Mouse (Mus musculus): ENCODE results near the gene Lonp2. TPM values are rescaled to one million over a fixed set of nuclear protein-coding genes. Genes with fewer than 3 reads are reported as not detected.

The Lonp2 gene
- total RNA-seq, 2 experiments from 2014 or later, result 47.1 to 49.5 TPM

- no peak for DNase-seq (ENCODE audit: low spot score in 2 of 2)
Observed at GRCm38 (mm10) chr8:86706756-86707155, 82.9 kb downstream of the Lonp2 start.

GRCm38 (mm10) chr8:86707873-86708272, 84.0 kb downstream of the Lonp2 start:
- DNase-seq (ENCODE audit: low spot score in 2 of 2), result no peak

- no peak for DNase-seq (ENCODE audit: low spot score in 2 of 2)
Observed at GRCm38 (mm10) chr8:86712594-86712993, 88.8 kb downstream of the Lonp2 start.

- no peak for DNase-seq (ENCODE audit: low spot score in 2 of 2)
Observed at GRCm38 (mm10) chr8:86713407-86714188, 89.8 kb downstream of the Lonp2 start.

GRCm38 (mm10) chr8:86718332-86718994, 94.6 kb downstream of the Lonp2 start:
- no peak for DNase-seq (ENCODE audit: low spot score in 2 of 2)

- no peak for DNase-seq (ENCODE audit: low spot score in 2 of 2)
Observed at GRCm38 (mm10) chr8:86719368-86719767, 95.5 kb downstream of the Lonp2 start.

- DNase-seq (ENCODE audit: low spot score in 2 of 2), result no peak
Observed at GRCm38 (mm10) chr8:86720756-86721459, 97.1 kb downstream of the Lonp2 start.

- DNase-seq (ENCODE audit: low spot score in 2 of 2), result no peak
Observed at GRCm38 (mm10) chr8:86721490-86721889, 97.6 kb downstream of the Lonp2 start.

- no peak for DNase-seq (ENCODE audit: low spot score in 2 of 2)
Observed at GRCm38 (mm10) chr8:86726959-86727358, 103.1 kb downstream of the Lonp2 start.

- DNase-seq (ENCODE audit: low spot score in 2 of 2), result no peak
Observed at GRCm38 (mm10) chr8:86728224-86728950, 104.5 kb downstream of the Lonp2 start.

GRCm38 (mm10) chr8:86730303-86730702, 106.5 kb downstream of the Lonp2 start:
- DNase-seq (ENCODE audit: low spot score in 2 of 2), result no peak

GRCm38 (mm10) chr8:86730860-86731259, 107.0 kb downstream of the Lonp2 start:
- no peak for DNase-seq (ENCODE audit: low spot score in 2 of 2)

- DNase-seq (ENCODE audit: low spot score in 2 of 2), result no peak
Observed at GRCm38 (mm10) chr8:86734171-86734570, 110.3 kb downstream of the Lonp2 start.

- DNase-seq (ENCODE audit: low spot score in 2 of 2), result no peak
Observed at GRCm38 (mm10) chr8:86734954-86735353, 111.1 kb downstream of the Lonp2 start.

- no peak for DNase-seq (ENCODE audit: low spot score in 2 of 2)
Observed at GRCm38 (mm10) chr8:86735446-86736111, 111.7 kb downstream of the Lonp2 start.

- no peak for DNase-seq (ENCODE audit: low spot score in 2 of 2)
Observed at GRCm38 (mm10) chr8:86740899-86741298, 117.1 kb downstream of the Lonp2 start.

- no peak for DNase-seq (ENCODE audit: low spot score in 2 of 2)
Observed at GRCm38 (mm10) chr8:86741627-86742026, 117.8 kb downstream of the Lonp2 start.

GRCm38 (mm10) chr8:86742605-86743345, 118.9 kb downstream of the Lonp2 start:
- DNase-seq (ENCODE audit: low spot score in 2 of 2), result no peak

GRCm38 (mm10) chr8:86744313-86745220, 120.7 kb downstream of the Lonp2 start:
- DNase-seq (ENCODE audit: low spot score in 2 of 2), result no peak
